ENCODE assay signal across 14 mouse cellular contexts in the genomic region with DNA sequence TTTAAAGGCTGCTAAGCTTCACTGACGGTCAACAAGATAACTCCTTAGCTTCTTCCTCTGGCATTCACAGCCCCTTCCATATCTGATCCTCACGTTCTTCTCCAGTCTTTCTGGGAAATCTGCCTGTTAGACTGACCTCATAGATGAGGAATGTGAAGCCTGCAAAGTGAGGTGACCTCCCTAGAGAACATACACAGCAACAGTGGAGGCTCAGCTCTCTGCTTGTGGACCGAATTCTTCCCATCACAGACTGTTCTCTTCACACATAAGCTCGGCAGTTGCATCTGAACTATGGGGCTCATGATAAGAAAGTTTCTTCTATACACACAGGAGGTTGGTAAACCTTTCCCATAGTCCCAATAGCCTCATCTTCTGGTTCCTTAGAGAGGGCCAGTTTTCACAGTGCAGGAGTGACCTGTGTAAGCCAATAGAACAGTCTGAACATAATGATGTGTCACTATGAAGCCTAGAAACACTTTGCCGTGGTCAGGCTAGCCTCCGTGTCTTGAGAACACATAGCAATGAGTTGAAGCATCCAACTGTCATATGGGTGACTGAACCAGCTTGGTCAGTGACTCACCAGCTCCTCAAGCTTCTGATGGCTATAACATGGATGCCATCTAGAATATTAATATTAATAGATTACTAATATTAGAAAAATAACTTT.
DNase-seq lines count a peak whose midpoint lies in the region; ATAC-seq and TF ChIP-seq lines count a peak whose summit lies in the region.
"Had no signal": no experiment of that assay in that cellular context is flagged by ENCODE, and none has a peak within 500 bp of the region (broad histone marks: within the 10 kb centered on the region; RNA-seq: fewer than 3 reads in every experiment).

No protein-coding gene starts in this region.

- no peak overlapping the region for H3K4me2 ChIP-seq in kidney, postnatal 0 days (ENCODE audit: low read length)
- no peak overlapping the region for H3K4me2 ChIP-seq in kidney, embryonic 14.5 days (replicated peaks; ENCODE audit: low read depth, low read length)
- H3K4me2 ChIP-seq in embryonic facial prominence, embryonic 15.5 days (replicated peaks) = no peak overlapping the region
- peak overlapping the region; percentile 7 for H3K4me2 ChIP-seq in myocyte (ENCODE audit: low read depth)
- H3K4me2 ChIP-seq: midbrain, embryonic 13.5 days had no signal

- TF ChIP-seq POLR2A in myocyte (IDR thresholded peaks at IDR 0.05; ENCODE audit: insufficient read length, low read depth) = no peak

- H3K4me1 ChIP-seq in kidney, postnatal 0 days (replicated peaks; ENCODE audit: insufficient read depth, low read length) = no peaks in the 10 kb centered on the region
- H3K4me1 ChIP-seq in kidney, embryonic 14.5 days (ENCODE audit: control insufficient read depth, insufficient read depth, low read length) = no peaks in the 10 kb centered on the region
- H3K4me1 ChIP-seq in embryonic facial prominence, embryonic 15.5 days = 0 out of 2 replicates have a peak, but pooled peaks cover 5% of the 10 kb centered on the region
- H3K4me1 ChIP-seq: midbrain, embryonic 13.5 days had no signal

- 55% methylated on average over 6 of the region's 6 CpGs for WGBS in kidney, postnatal 0 days
- WGBS in kidney, embryonic 14.5 days = 73% methylated on average over 6 of the region's 6 CpGs
- WGBS in embryonic facial prominence, embryonic 15.5 days = 66% methylated on average over 6 of the region's 6 CpGs

- ATAC-seq in kidney, postnatal 0 days (replicated peaks; ENCODE audit: low FRiP score, low read depth) = no peak
- no peak for ATAC-seq in kidney, embryonic 14.5 days (ENCODE audit: low FRiP score, low TSS enrichment)
- no peak for ATAC-seq in embryonic facial prominence, embryonic 15.5 days (ENCODE audit: insufficient number of reproducible peaks, low FRiP score, low TSS enrichment, low read depth)
- ATAC-seq: liver, postnatal 0 days; midbrain, embryonic 13.5 days had no signal

- H3K27ac ChIP-seq in kidney, postnatal 0 days = no peak overlapping the region
- no peak overlapping the region for H3K27ac ChIP-seq in kidney, embryonic 14.5 days (ENCODE audit: low read depth, low read length)
- 0 out of 2 replicates have a peak overlapping the region, but pooled peaks have one; percentile 28 for H3K27ac ChIP-seq in embryonic facial prominence, embryonic 15.5 days (replicated peaks)
- H3K27ac ChIP-seq: hindbrain, embryonic 10.5 days; midbrain, embryonic 13.5 days had no signal

- H3K9ac ChIP-seq in kidney, postnatal 0 days (ENCODE audit: low read depth, low read length) = no peak overlapping the region
- no peak overlapping the region for H3K9ac ChIP-seq in kidney, embryonic 14.5 days (ENCODE audit: low read depth, low read length)
- no peak overlapping the region for H3K9ac ChIP-seq in embryonic facial prominence, embryonic 15.5 days
- H3K9ac ChIP-seq: liver, postnatal 0 days; midbrain, embryonic 13.5 days had no signal

- H3K36me3 ChIP-seq in kidney, postnatal 0 days (ENCODE audit: insufficient read depth, low read length) = no peaks in the 10 kb centered on the region
- no peaks in the 10 kb centered on the region for H3K36me3 ChIP-seq in kidney, embryonic 14.5 days (ENCODE audit: control insufficient read depth, insufficient read depth, low read length)
- H3K36me3 ChIP-seq in embryonic facial prominence, embryonic 15.5 days = no peaks in the 10 kb centered on the region
- no peaks in the 10 kb centered on the region for H3K36me3 ChIP-seq in myocyte (ENCODE audit: control insufficient read depth, insufficient read depth)
- H3K36me3 ChIP-seq: G1E; hindbrain, embryonic 10.5 days; midbrain, embryonic 13.5 days had no signal

- TF ChIP-seq CTCF in kidney, postnatal 0 days (IDR thresholded peaks at IDR 0.05; ENCODE audit: low read depth) = no peak

- intact Hi-C loops in gastrocnemius, postnatal 36 days (cut with DNase I) = no loop called here

- no peaks in the 10 kb centered on the region for H3K27me3 ChIP-seq in kidney, postnatal 0 days (ENCODE audit: insufficient read depth, low read length)
- H3K27me3 ChIP-seq in kidney, embryonic 14.5 days (ENCODE audit: control insufficient read depth, insufficient read depth, low read length) = no peaks in the 10 kb centered on the region
- no peaks in the 10 kb centered on the region for H3K27me3 ChIP-seq in embryonic facial prominence, embryonic 15.5 days
- H3K27me3 ChIP-seq in myocyte (ENCODE audit: control insufficient read depth, insufficient read depth, insufficient read length) = no peaks in the 10 kb centered on the region
- H3K27me3 ChIP-seq: midbrain, embryonic 13.5 days had no signal

- H3K79me2 ChIP-seq in myocyte (ENCODE audit: control insufficient read depth, insufficient read depth) = no peaks in the 10 kb centered on the region

- no peak overlapping the region for H3ac ChIP-seq in myocyte (ENCODE audit: control insufficient read depth, insufficient read length)

- peak; percentile 10 for DNase-seq in gastrocnemius, postnatal 25 days
- no peak for DNase-seq in gastrocnemius, postnatal 36 days
- peak; percentile 33 for DNase-seq in kidney, postnatal 0 days (ENCODE audit: low spot score)
- no peak for DNase-seq in layer of hippocampus, postnatal 25 days (ENCODE audit: extremely low spot score in 1 of 2, low spot score in 1 of 2)
- DNase-seq in spleen, postnatal 4 days (ENCODE audit: low spot score in 2 of 2) = no peak
- DNase-seq: cerebellum, adult 8-10 months; embryo, embryonic 11 days; liver, postnatal 0 days had no signal

- H3K9me3 ChIP-seq in kidney, postnatal 0 days (replicated peaks; ENCODE audit: low read length) = no peaks in the 10 kb centered on the region
- no peaks in the 10 kb centered on the region for H3K9me3 ChIP-seq in kidney, embryonic 14.5 days (ENCODE audit: control insufficient read depth, low read length)
- no peaks in the 10 kb centered on the region for H3K9me3 ChIP-seq in embryonic facial prominence, embryonic 15.5 days (replicated peaks)
- H3K9me3 ChIP-seq: hindbrain, embryonic 10.5 days; midbrain, embryonic 13.5 days had no signal

- no peak overlapping the region for H3K4me3 ChIP-seq in kidney, postnatal 0 days (replicated peaks; ENCODE audit: low read depth, low read length)
- no peak overlapping the region for H3K4me3 ChIP-seq in kidney, embryonic 14.5 days (ENCODE audit: low read length)
- no peak overlapping the region for H3K4me3 ChIP-seq in embryonic facial prominence, embryonic 15.5 days (replicated peaks)
- H3K4me3 ChIP-seq in myocyte = no peak overlapping the region
- H3K4me3 ChIP-seq: hindbrain, embryonic 10.5 days; midbrain, embryonic 13.5 days had no signal

TF ChIP-seq in myocyte, 11 proteins besides CTCF, POLR2A, EP300 and RAD21:
- TF ChIP-seq POLR2AphosphoS2 (IDR thresholded peaks at IDR 0.05; ENCODE audit: insufficient read length, low read depth) = no peak

Comparison
In these comparisons a context has a peak if more than half of its experiments do, and no peak if none do; other contexts are left out.
1. DNase-seq: peak in gastrocnemius, postnatal 25 days (single experiment) and kidney, postnatal 0 days (single experiment); none in gastrocnemius, postnatal 36 days (0 of 2), layer of hippocampus, postnatal 25 days (0 of 2) and spleen, postnatal 4 days (0 of 2).